Mouse (Mus musculus) thymus, adult 2 months (tissue): ENCODE measurements around the gene Ift43.

Source experiments
- CTCF ChIP-seq: fragments of 200-500 bp; IDR thresholded peaks from 2 replicates; pipeline ENCODE4 v1.5.1; 2012; ENCODE audit warnings: mild to moderate bottlenecking, control low read depth, low read length, moderate library complexity, borderline replicate concordance; ENCODE audit not compliant: control insufficient read depth, poor library complexity, insufficient read depth; ENCODE audit errors: extremely low read depth
- POLR2A ChIP-seq: fragments of 200-500 bp; IDR thresholded peaks from 2 replicates; pipeline ENCODE4 v1.6.1; 2012; ENCODE audit warnings: mild to moderate bottlenecking, low read length, control low read depth, moderate library complexity; ENCODE audit not compliant: control insufficient read depth, poor library complexity, insufficient read depth; ENCODE audit errors: extremely low read depth

- TF ChIP-seq CTCF (0 out of 2 replicates have a peak, but pooled peaks have one; percentile 58), POLR2A (no peak)
Observed at GRCm38 (mm10) chr12:86188161-86188560, 105.8 kb downstream of the Ift43 start.
